Mouse (Mus musculus): ENCODE measurements around the gene Bnipl.
A peak's percentile ranks its signal among the peaks of the same experiment; 100 is the strongest.

The Bnipl gene

GRCm38 (mm10) chr3:95250783-95251424 is at the start of gene Bnipl:
TSS of gene Bnipl (minus strand) at chr3:95251193.
- DNase-seq (ENCODE audit: low spot score in 2 of 2): peak in 1 of 2 experiments; percentile 39

- no peak for DNase-seq (ENCODE audit: low spot score in 2 of 2)
Measured at GRCm38 (mm10) chr3:95298018-95298417, 47.0 kb upstream of the Bnipl start.

GRCm38 (mm10) chr3:95296103-95296469 is 45.1 kb upstream of the Bnipl start:
- no peak for DNase-seq (ENCODE audit: low spot score in 2 of 2)

GRCm38 (mm10) chr3:95295321-95296102 is 44.5 kb upstream of the Bnipl start:
- DNase-seq (ENCODE audit: low spot score in 2 of 2): no peak

- no peak for DNase-seq (ENCODE audit: low spot score in 2 of 2)
Measured at GRCm38 (mm10) chr3:95294718-95295117, 43.7 kb upstream of the Bnipl start.

- no peak for DNase-seq (ENCODE audit: low spot score in 2 of 2)
Measured at GRCm38 (mm10) chr3:95294316-95294715, 43.3 kb upstream of the Bnipl start.

- no peak for DNase-seq (ENCODE audit: low spot score in 2 of 2)
Measured at GRCm38 (mm10) chr3:95293537-95293936, 42.5 kb upstream of the Bnipl start.

GRCm38 (mm10) chr3:95292899-95293298 is 41.9 kb upstream of the Bnipl start:
- DNase-seq (ENCODE audit: low spot score in 2 of 2): no peak

- DNase-seq (ENCODE audit: low spot score in 2 of 2): no peak
Measured at GRCm38 (mm10) chr3:95291041-95291440, 40.0 kb upstream of the Bnipl start.

- DNase-seq (ENCODE audit: low spot score in 2 of 2): no peak
Measured at GRCm38 (mm10) chr3:95290156-95290555, 39.2 kb upstream of the Bnipl start.

- DNase-seq (ENCODE audit: low spot score in 2 of 2): no peak
Measured at GRCm38 (mm10) chr3:95289419-95289818, 38.4 kb upstream of the Bnipl start.

GRCm38 (mm10) chr3:95287541-95287940 is 36.5 kb upstream of the Bnipl start:
- DNase-seq (ENCODE audit: low spot score in 2 of 2): no peak

GRCm38 (mm10) chr3:95286510-95286909 is 35.5 kb upstream of the Bnipl start:
- no peak for DNase-seq (ENCODE audit: low spot score in 2 of 2)

- no peak for DNase-seq (ENCODE audit: low spot score in 2 of 2)
Measured at GRCm38 (mm10) chr3:95286011-95286410, 35.0 kb upstream of the Bnipl start.

GRCm38 (mm10) chr3:95285390-95285789 is 34.4 kb upstream of the Bnipl start:
- DNase-seq (ENCODE audit: low spot score in 2 of 2): no peak

- peak in 1 of 2 experiments; percentile 34 for DNase-seq (ENCODE audit: low spot score in 2 of 2)
Measured at GRCm38 (mm10) chr3:95284501-95285281, 33.7 kb upstream of the Bnipl start.

- no peak for DNase-seq (ENCODE audit: low spot score in 2 of 2)
Measured at GRCm38 (mm10) chr3:95284062-95284461, 33.1 kb upstream of the Bnipl start.

- no peak for DNase-seq (ENCODE audit: low spot score in 2 of 2)
Measured at GRCm38 (mm10) chr3:95283589-95283941, 32.6 kb upstream of the Bnipl start.

- peak; percentile 73 to 78 for DNase-seq (ENCODE audit: low spot score in 2 of 2)
Measured at GRCm38 (mm10) chr3:95282865-95283588, 32.0 kb upstream of the Bnipl start.

- DNase-seq (ENCODE audit: low spot score in 2 of 2): peak in 1 of 2 experiments; percentile 39
Measured at GRCm38 (mm10) chr3:95282381-95282864, 31.4 kb upstream of the Bnipl start.

- peak; percentile 95 to 97 for DNase-seq (ENCODE audit: low spot score in 2 of 2)
Measured at GRCm38 (mm10) chr3:95281216-95282126, 30.5 kb upstream of the Bnipl start, which contains the start of the genes Mindy1 and Prune1. TSS of gene Mindy1 (plus strand) at chr3:95281345. TSS of gene Prune1 (minus strand) at chr3:95282076.

Measured in urinary bladder, adult 18-20 months (tissue).